Mouse (Mus musculus) thymus, postnatal 14 days (tissue): ENCODE results near the gene Wdr41.

Experiments used
- DNase-seq: peaks from one replicate; pipeline ENCODE4 v3.0.0; 2021

Gene Wdr41

DNA sequence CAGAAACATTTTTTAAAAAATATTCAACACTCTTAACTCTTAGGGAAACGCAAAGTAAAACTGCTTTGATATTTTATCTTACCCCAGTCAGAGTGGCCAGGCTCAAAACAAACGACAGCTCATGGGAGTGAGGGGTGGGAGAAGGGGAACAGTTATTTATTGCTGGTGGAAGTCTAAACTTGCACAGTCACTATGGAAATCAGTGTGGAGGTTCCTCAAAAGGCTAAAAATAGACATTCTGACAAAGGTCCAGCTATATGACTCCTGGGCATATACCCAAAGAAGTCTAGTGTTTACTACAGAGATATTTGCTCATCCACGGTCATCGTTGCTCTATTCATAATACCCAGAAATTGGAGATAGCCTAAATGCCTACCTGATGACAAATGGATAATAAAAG, 62.1 kb downstream of the Wdr41 start:
- no peak for DNase-seq

DNA sequence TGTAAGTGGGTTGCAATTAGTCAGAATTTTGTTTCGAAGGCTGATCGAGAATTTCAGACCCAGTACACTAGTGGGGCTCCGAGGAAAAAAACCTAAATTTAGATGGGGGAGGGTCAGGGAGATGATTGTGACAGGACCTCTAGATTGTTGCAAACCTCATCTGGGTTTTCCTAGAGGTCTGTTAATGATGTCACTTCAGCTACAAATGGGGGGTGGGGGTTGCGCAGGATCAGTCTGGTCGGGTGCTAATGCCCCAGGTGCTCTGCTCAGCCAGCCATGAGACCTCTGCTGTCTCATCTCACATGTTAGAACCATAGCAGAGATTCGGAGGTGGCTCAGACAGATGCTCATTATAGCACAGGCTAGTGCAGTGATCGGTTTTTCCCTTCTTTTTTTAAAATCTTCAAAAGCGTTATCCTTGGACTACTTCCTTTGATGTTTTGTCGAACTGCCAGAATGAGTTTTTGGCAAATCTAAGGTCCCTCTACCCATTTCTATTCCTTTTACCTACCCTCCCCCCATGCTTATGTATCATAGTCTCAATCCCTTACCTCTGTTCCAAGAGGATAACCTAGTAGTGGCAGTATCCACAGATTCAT, 64.1 kb downstream of the Wdr41 start:
- no peak for DNase-seq

DNA sequence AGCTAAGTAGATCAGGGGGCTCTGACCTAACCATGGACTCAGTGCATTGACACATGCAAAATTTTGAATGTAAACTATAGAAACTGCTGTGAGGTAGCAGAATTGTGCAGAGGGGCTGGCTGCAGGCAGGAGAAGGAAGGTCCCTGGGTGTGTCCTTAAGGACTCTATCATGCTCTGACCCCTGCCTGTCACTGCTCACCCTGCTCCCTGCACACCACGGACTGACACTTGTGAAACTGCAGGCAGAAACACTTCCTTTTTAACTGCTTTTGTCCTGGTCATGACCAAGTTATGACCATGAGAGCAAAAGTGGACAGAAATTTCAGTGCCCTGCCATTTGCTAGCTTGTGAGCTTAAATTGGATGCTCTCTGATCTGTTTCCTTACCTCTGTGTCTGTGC, 68.0 kb downstream of the Wdr41 start:
- no peak for DNase-seq

DNA sequence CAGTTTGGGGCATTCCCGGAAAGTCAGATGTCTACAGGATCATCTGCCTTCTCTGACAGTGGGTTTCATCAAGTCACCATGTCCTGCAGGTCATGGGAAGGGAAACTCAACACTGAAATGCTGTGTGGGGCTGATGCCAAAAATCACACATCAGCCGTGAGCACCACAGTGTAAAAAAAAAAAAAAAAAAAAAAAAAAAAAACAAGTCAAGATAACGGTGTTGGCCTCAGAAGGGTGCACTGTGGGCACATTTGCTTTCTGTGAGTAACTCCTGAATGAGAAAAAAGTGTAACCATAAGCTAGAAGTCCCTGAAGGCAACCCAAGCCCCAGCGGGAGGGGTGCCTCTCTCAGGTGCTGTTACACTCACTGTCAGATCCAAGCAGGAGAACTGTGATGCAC, 74.3 kb downstream of the Wdr41 start:
- no peak for DNase-seq

DNA sequence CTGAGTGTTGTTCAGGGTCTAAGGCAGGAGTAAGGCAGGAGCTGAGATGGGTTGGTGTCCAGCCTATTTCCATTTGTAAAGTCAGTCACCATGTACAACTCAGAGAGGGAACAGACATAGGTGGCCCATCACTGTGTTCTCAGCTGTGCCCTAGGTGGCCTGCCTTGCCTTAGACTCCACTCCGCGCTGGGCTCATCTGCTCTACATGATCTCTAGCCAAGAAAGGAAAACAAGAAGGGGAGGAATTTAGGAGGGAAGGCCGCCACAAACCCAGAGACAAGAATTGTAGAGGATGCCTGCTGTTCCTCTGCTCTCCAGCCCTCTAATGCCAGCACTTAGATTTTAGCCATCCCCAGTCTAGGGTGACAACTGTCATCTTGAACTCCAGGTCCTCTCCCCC, 76.3 kb downstream of the Wdr41 start:
- no peak for DNase-seq

DNA sequence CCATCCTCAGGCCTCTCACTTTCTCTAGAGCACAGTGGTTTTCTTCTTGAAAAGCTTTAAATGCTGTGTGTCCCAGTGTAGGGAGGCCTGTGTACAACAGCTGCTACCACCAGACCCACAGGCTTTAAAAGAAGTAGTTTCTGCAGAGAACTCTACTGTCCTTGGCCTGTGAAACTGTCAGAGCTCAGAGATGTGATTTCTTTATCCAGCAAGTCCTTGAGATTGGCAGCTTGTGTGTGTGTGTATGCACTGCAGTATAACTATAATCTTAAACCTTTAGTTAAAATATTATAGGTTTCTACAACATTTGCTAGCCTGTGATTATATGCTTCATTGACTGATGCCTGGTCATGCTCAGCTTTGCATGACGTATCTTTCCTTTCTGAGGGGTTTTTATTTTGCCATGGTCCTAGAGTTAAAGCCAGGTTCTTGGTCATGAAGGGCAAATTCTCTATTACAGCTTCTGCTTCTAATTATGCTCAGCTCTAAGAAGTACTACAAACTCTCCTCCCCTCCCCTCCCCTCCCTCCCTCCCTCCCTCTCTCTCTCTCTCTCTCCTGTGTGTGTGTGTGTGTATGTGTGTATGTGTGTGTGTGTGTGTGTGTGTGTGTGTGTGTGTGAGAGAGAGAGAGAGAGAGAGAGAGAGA, 79.7 kb downstream of the Wdr41 start:
- no peak for DNase-seq

DNA sequence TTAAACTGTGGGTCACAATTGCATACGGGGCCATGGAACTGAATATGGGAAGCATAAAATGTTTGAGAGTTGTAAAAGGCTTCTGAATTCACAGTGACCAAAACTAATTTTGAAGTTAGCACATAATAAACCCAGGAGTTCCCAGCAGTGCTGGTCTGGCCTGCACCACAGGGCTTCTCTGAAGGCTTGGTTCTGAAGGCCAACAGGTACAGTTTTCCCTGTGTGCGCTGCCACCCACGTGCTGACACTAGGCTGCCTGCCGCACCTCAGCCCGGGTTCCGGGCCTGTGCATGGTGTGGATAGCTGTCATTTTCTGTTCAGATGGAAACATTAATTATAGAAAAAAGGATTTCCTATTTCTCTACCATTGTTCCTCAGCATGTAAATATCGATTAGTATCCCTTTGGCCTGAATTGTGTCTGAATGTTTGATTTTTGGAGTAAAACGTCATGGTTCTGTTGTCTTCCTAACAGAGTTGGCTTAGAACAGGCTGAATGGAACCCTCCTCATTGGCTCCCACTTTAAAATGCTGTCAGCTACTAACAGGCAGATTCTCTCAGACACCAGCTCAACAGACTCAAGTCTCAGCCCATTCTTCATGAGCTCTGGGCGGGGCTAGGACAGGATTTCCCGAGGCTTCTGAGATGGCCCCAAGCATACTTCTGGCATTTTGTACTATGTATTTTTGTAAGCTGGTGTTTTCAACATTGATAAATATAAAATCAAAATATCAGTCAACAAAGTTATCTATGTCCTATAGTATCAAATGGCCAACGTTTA, 80.5 kb downstream of the Wdr41 start:
- no peak for DNase-seq

DNA sequence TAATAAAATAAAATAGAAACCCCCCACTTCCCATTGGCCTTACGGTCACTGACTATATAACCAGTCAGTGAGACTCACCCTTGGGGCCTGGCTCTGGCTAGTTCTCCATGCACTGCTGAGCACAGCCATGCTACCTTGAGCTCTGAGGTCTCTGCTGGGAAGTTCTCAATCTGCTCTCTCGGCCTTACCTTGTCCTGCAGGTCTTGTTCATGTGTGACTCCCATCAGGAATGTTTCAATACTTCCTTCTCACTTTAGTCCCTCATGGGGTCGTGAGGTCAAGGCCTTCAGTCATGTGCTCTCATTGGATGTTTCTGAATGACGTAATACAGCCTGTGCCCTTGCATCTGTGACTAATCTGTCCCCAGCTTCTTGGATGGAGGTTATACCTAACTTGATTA, 82.7 kb downstream of the Wdr41 start:
- DNase-seq, result no peak

DNA sequence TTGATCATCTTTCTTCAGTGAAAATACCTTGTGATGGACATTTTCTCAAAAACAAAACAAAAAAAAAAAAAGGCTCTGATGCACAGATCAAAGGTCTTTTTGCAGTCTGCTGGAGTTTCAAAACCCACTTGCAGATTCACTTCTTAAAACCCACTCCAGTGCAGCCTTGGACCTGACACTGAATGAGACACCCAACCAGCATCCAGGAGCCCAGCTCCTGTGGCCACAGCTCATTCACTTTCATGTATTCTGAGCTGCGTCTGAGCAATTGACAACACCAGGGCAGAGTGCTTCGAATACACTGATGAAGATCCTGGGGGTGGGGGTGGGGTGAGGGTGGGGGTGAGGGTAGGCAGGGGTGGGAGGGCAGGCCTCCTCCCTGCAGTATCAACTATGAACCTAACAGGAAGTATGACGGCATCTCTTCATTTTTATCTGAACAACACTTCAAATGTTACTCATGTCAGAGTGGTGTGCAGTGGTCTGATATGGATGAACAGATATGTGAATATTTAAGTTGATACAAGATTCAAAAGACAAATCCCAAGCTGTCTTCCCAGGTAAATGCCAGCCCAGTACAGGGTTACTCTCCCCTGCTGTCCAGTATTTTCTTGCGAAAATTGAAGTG, 87.4 kb downstream of the Wdr41 start:
- no peak for DNase-seq

DNA sequence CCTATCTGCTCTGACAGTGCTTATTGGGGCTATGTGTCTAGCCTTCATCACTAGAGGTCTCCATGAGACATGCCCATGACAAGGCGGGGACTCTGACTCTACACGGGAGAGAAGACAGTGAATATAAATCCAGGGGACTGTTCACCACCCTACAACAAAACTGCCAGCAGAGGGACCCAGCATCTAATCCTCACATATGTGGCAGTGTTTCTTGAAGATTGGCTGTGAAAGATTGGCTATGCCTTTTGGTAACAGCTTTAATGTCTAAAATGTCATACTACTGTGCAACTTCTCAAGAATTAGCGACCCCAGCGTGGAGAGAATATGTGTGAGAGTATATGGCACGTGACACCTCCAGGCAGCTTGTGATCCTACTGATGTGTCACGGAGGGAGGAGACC, 91.7 kb downstream of the Wdr41 start:
- no peak for DNase-seq

DNA sequence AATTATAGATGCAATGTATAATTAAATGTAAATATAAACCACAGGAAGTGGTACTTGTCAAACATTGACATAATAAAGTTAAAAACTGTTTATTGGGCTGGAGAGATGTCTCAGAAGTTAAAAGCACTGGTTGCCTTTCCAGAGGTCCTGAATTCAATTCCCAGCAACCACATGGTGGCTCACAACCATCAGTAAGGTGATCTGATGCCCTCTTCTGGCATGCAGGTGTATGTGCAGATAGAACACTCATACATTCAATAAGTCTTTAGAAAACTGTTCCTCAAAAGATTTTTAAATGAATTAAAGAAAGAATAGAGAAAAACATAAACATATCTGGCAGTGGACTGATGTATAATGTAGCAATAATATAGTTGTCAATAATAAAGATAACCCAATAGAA, 94.1 kb downstream of the Wdr41 start:
- DNase-seq, result no peak
